Mouse (Mus musculus) embryo, embryonic 10.5 days (tissue): Measurements from ENCODE around the gene Eci3.
"Not testable (repeated sequence)": the region's sequence is repeated elsewhere in the genome, so short reads cannot be mapped to it uniquely, and the experiment has no call there.

Source experiments
- DNase-seq: peaks from one replicate; pipeline ENCODE4 v3.0.0-alpha.2; 2015; ENCODE audit warnings: low spot score

Gene Eci3

DNA sequence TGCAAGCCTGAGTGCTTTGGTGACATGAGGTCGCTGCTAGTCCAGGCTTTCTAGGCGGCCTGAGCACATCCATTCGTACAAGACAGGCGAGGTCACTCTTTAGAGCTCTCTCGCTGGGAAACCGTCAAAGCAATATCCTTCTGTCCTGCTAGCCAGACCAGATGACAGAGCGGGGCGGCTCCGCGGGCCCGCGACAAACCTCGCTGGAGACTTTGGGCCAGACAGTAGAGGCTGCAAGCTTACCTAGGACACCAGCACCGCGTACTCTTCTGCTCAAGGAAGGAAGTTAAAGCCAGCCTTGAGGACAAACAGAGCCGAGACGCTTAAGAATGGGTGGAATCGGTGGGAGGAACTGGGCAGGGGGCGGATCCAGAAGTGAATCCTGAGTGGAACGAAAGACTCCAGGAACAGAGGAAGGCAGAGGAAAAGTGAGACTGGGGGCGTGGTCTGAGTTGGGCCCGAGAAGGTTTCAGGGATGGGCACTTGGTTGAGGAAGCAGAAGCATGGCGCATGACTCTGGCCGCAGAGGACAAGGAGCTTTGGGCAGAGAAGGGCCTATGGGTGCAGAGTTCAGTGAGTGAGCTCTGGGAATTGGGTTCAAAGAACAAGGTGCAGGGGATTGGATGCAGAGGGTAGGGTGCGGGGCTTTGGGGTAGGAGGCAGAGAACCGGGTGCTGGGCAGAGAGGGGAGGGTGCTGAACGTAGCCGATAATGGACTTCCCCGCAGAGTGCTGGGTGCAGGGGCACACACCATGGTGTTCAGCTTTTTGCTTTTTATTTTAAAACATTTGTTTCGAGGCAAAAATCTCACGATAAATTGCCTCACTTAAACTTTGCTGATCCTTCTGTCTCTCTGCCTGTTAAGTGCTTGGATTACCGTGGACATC is at the start of gene Eci3:
Eci3 (minus strand) TSS at position 300 of the 887 bp plus-strand sequence.
- DNase-seq = peak; percentile 72

DNA sequence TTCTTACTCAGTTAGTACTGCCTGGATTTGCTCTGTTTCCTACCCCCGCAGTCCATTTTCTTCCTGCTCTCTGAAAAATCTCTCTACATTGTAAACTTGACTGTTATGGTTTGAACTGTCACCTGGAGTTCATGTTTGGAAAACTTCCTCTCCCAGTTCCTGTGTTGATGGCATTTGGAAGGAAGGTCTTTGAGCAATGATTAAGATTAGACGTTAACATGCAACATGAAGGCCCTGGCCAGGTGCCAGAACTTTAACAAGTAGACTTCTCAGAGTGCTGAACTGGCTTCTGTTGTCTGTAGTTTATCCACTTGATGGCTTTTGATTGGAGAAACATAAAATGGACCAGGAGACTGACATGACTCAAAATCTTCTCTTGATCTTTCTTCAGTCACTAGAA is 32.3 kb upstream of the Eci3 start:
- no peak for DNase-seq

DNA sequence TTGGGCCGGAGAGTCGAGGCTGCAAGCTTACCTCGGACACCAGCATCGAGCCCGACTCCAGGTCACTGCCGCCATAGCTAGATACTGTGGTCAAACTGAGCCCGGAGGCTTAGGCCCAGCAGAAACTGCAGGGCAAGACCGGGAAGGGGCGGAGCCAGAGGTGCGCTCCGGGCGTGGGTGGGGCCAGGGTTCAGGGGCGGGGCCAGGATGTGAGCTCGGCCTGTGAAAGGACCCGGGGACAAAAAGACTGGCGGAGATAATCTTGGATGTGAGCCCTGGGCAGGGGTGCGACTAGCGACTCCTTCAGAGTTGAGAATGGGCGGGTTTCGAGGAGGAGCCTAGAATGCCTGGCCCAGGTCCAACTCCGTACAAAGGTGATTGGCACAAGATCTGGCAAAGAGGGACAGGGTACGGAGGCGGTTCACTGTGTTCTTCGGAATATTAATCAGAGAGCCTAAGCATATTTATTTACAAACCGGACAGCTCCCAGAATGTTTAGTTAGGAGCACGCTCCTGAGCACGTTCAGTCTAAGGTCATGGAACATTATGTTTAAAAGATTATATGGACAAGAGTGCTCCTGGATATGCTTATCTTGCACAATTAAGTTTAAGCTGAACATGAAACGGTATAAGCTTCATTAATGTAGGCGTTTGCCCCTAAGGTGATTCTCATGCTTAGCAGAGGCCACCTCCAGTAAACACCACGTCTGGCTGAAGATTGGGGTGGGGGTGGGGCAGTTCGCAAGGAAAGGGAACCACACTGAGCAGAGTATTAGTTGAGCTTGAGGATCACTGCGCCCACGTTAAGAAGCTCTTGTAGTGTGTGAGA is 30.6 kb upstream of the Eci3 start:
- DNase-seq = peak; percentile 96

- peak; percentile 49 for DNase-seq
These were observed 30.0 kb upstream of the Eci3 start for GRCm38 (mm10) chr13:34993595-34993982.

DNA sequence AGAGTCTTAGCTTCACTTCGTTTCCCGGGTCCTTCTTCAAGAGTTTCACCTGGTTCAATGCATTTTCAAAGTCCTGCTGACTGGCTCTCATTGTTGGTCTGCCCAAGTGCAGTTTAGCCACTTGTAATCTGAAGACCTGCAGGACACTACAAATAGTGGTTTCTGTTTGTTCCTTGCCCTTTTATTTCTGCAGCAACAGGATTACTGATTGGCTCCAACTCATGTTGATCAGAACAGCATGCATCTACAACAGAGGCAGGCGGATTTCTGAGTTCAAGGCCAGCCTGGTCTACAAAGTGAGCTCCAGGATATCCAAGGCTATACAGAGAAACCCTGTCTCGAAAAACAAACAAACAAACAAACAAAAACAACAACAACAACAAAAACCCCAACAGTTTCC is 29.5 kb upstream of the Eci3 start:
- DNase-seq = peak; percentile 9

- no peak for DNase-seq
These were observed 28.1 kb upstream of the Eci3 start for GRCm38 (mm10) chr13:34991581-34992273.

DNA sequence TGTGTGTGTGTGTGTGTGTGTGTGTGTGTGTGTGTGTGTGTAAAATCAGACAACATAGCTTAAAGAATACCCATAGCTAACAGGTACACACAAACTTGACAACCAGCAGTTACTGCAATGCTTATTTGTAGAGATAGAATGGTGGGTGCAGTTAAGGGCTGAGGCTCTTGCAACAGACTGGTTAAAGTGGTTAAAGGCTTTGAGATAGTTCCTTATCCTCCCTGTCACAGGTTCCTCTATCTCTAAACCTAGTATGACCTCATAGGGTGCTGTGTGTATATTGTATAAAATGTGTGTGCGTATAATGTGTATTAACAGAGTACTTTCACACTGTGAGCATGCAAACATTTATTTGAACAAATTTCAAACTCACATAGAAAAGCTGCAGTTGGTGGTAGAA is 19.9 kb upstream of the Eci3 start:
- DNase-seq = not testable (repeated sequence)

GRCm38 (mm10) chr13:34978635-34979034 is 15.0 kb upstream of the Eci3 start:
- not testable (repeated sequence) for DNase-seq

DNA sequence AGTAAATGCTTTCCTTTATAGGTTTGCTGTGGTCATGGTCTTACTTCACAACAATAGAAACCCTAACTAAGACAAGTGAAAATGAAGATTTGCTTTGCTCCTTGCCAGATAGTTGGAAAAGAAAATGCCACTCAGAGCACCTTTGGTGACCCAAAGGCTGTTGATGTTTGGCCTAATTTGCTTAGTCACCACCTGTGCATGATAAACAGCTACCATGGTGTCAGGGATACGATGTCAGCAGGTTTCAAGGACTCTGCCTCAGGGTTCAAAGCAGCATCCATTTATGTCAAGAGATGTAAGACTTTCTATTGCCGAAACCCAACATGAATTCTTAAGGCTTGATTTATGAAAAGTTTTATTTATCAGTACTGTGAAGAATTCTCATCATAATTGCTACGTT is 13.8 kb upstream of the Eci3 start:
- no peak for DNase-seq

- DNase-seq = no peak
These were observed 12.5 kb upstream of the Eci3 start for GRCm38 (mm10) chr13:34976116-34976515.

DNA sequence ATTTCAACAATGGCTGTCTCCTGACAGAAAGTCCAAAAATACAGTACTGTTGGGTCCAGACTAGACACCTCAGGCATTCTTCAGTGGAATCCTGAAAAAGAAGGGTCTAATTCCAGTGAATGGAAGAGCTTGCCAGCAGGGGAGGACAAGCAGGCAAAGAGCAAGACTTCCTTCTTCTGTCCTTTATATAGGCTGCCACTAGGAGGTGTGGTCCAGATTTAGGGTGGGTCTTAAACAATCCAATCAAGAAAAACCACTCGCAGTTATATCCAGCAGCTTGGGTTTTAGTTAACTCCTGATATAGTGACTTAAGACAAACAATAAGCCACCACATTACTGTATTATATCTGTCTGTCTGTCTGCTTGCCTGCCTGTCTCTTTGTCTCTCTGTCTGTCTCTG is 10.2 kb upstream of the Eci3 start:
- DNase-seq = no peak

- peak; percentile 72 for DNase-seq
These were observed 9.5 kb upstream of the Eci3 start for GRCm38 (mm10) chr13:34973149-34973548.

- not testable (repeated sequence) for DNase-seq
These were observed 8.8 kb upstream of the Eci3 start for GRCm38 (mm10) chr13:34972456-34972855.

- not testable (repeated sequence) for DNase-seq
These were observed 2.0 kb upstream of the Eci3 start for GRCm38 (mm10) chr13:34965647-34966046.

GRCm38 (mm10) chr13:34964866-34965265 is 1.3 kb upstream of the Eci3 start:
- DNase-seq = peak; percentile 12

DNA sequence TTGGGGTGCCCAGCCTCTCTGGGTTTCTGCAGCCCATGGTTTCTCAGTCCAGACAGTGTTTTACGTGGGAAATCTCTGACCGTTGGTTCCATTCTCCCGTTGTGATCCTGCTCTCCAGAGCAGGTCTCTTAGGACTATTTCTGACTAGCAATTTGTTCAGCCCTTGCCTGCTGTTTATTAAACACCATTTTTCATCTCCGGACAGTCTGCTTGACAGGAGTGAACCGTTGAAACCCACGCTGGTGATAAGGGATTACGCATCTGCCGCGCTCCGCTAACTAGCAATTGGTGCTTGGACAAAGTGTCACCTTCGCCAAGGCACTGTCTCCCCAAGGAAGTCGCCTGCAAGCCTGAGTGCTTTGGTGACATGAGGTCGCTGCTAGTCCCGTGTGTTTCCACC is 809 bp upstream of the Eci3 start:
- DNase-seq = peak; percentile 23

- DNase-seq = no peak
These were observed 2.4 kb downstream of the Eci3 start for GRCm38 (mm10) chr13:34960996-34961770.

DNA sequence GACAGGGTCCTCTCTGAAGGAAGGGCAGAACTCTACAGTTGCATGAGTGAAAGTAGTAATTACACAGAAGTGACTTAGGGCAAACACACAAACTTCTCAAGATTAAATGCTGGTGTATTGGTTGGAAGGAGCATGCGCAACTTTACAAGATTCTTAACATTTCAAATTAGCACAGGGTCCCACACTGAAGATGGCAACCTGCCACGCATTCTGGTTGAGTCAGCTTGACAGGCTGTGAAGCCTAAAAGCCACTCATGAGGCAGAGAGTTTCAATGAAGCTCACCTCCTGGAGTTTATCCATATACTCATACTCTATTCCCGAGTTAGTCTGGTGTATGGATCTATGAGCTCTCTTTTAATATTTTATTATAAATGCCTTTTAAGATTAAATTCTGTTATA is 5.5 kb downstream of the Eci3 start:
- not testable (repeated sequence) for DNase-seq

DNA sequence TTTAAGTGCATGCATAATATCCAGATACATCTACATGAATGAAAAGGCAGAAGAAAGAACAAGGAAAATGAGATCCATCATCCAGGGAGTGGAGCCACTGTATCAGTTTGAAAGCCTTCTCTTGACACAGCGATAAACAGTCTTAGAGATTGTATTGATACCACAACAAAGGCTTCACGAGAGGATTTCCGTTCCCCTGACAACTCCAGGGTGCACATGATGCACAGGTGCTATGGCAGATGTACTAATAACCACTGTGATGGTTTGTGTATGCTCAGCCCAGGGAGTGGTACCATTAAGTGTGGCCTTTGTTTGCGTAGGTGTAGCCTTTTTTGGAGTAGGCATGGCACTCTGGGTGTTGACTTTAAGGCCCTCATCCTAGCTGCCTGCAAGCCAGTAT is 6.7 kb downstream of the Eci3 start:
- DNase-seq = no peak

GRCm38 (mm10) chr13:34951437-34951836 is 12.2 kb downstream of the Eci3 start:
- not testable (repeated sequence) for DNase-seq

GRCm38 (mm10) chr13:34942370-34942769 is 21.2 kb downstream of the Eci3 start:
- no peak for DNase-seq
